Mouse (Mus musculus) olfactory bulb, adult 2 months (tissue): ENCODE data around the gene Smim11.

Experiments
- CTCF ChIP-seq: fragments of 200-500 bp; IDR thresholded peaks from 2 replicates; pipeline ENCODE4 v1.5.1; 2012; ENCODE audit warnings: low read depth, mild to moderate bottlenecking, low read length, moderate library complexity; ENCODE audit not compliant: insufficient read depth
- POLR2A ChIP-seq: fragments of 200-500 bp; IDR thresholded peaks from 2 replicates; pipeline ENCODE4 v1.6.1; 2012; ENCODE audit warnings: mild to moderate bottlenecking, low read depth, low read length, moderate library complexity; ENCODE audit not compliant: insufficient read depth

- TF ChIP-seq CTCF (peak; percentile 75), POLR2A (no peak)
Observed at GRCm38 (mm10) chr16:92336280-92336679, 35.2 kb downstream of the Smim11 start.
